Mouse (Mus musculus): ENCODE measurements around the gene Dcbld1. TPM values are rescaled to one million over a fixed set of nuclear protein-coding genes. Genes with fewer than 3 reads are reported as not detected.
A peak's percentile ranks its signal among the peaks of the same experiment; 100 is the strongest.

Gene Dcbld1
- polyA plus RNA-seq, 1 experiment from 2014 or later: 5.1 TPM

DNA sequence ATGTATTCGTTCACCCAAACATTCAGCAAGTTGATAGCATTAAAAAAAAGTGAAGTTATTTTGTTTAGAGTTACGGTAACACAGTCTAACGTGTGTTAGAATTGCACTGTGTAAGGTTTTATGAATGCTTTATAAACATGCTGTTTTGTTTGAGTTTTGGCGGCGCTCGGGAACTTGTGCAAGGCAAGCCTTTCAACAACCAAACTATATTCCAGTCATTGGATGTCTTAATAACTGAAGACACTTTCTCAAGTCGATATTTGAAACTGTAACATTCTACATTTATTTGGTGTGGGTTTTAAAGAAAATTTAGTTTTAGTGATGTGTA is 1.2 kb downstream of the Dcbld1 start:
- ATAC-seq (no peak), DNase-seq (no peak)
- no peaks in the 10 kb centered on the region for H3K27me3 ChIP-seq (ENCODE audit: insufficient read depth, low read length)
- H3K4me1 ChIP-seq (ENCODE audit: insufficient read depth): peaks cover 12% of the 10 kb centered on the region
- peak overlapping the region; percentile 35; the same call in 1 of the 2 replicates for H3K27ac ChIP-seq (ENCODE audit: low read depth)
- peak overlapping the region; percentile 85; the same call in 1 of the 2 replicates for H3K9ac ChIP-seq (replicated peaks)
- no peaks in the 10 kb centered on the region for H3K9me3 ChIP-seq (ENCODE audit: low read length)
- no peaks in the 10 kb centered on the region for H3K36me3 ChIP-seq (replicated peaks; ENCODE audit: insufficient read depth, low read length)
- peak overlapping the region; percentile 75 for H3K4me3 ChIP-seq (ENCODE audit: low read depth, low read length)
- H3K4me2 ChIP-seq (ENCODE audit: low read depth, low read length): peak overlapping the region; percentile 91
- TF ChIP-seq CTCF (IDR thresholded peaks at IDR 0.05; ENCODE audit: low read depth) (no peak), EP300 (IDR thresholded peaks at IDR 0.05; ENCODE audit: low read depth) (no peak)
- WGBS (ENCODE audit: insufficient replicate concordance): 6% methylated on average over 7 of the region's 7 CpGs

GRCm38 (mm10) chr10:52235461-52235860 is 2.0 kb downstream of the Dcbld1 start:
- no peak overlapping the region for H3K27ac ChIP-seq (ENCODE audit: low read depth)
- no peak for ATAC-seq
- H3K9ac ChIP-seq (replicated peaks): no peak overlapping the region
- WGBS (ENCODE audit: insufficient replicate concordance): 73% methylated on average over 5 of the region's 5 CpGs
- H3K9me3 ChIP-seq (ENCODE audit: low read length): no peaks in the 10 kb centered on the region
- H3K4me1 ChIP-seq (ENCODE audit: insufficient read depth): peaks cover 12% of the 10 kb centered on the region
- no peak for TF ChIP-seq EP300 (IDR thresholded peaks at IDR 0.05; ENCODE audit: low read depth)
- no peak for TF ChIP-seq CTCF (IDR thresholded peaks at IDR 0.05; ENCODE audit: low read depth)
- H3K27me3 ChIP-seq (ENCODE audit: insufficient read depth, low read length): no peaks in the 10 kb centered on the region
- DNase-seq: no peak
- H3K36me3 ChIP-seq (replicated peaks; ENCODE audit: insufficient read depth, low read length): no peaks in the 10 kb centered on the region
- H3K4me3 ChIP-seq (ENCODE audit: low read depth, low read length): peak overlapping the region; percentile 75; the same call in 1 of the 2 replicates
- peak overlapping the region; percentile 91; the same call in 1 of the 2 replicates for H3K4me2 ChIP-seq (ENCODE audit: low read depth, low read length)

- DNase-seq (no peak), ATAC-seq (no peak)
- H3K27ac ChIP-seq (ENCODE audit: low read depth): no peak overlapping the region
- no peaks in the 10 kb centered on the region for H3K9me3 ChIP-seq (ENCODE audit: low read length)
- TF ChIP-seq CTCF (IDR thresholded peaks at IDR 0.05; ENCODE audit: low read depth): no peak
- H3K4me3 ChIP-seq (ENCODE audit: low read depth, low read length): no peak overlapping the region
- H3K36me3 ChIP-seq (replicated peaks; ENCODE audit: insufficient read depth, low read length): no peaks in the 10 kb centered on the region
- no peak overlapping the region for H3K9ac ChIP-seq (replicated peaks)
- WGBS (ENCODE audit: insufficient replicate concordance): 64% methylated on average over 5 of the region's 5 CpGs
- H3K4me1 ChIP-seq (ENCODE audit: insufficient read depth): peaks cover 2% of the 10 kb centered on the region; the same call in 1 of the 2 replicates
- no peaks in the 10 kb centered on the region for H3K27me3 ChIP-seq (ENCODE audit: insufficient read depth, low read length)
- H3K4me2 ChIP-seq (ENCODE audit: low read depth, low read length): no peak overlapping the region
Measured at GRCm38 (mm10) chr10:52242015-52242414, 8.6 kb downstream of the Dcbld1 start.

GRCm38 (mm10) chr10:52242680-52243323 is 9.4 kb downstream of the Dcbld1 start:
- H3K9ac ChIP-seq (replicated peaks): no peak overlapping the region
- peaks cover 2% of the 10 kb centered on the region; the same call in 1 of the 2 replicates for H3K4me1 ChIP-seq (ENCODE audit: insufficient read depth)
- 56% methylated on average over 7 of the region's 7 CpGs for WGBS (ENCODE audit: insufficient replicate concordance)
- ATAC-seq: no peak
- H3K4me3 ChIP-seq (ENCODE audit: low read depth, low read length): no peak overlapping the region
- H3K27me3 ChIP-seq (ENCODE audit: insufficient read depth, low read length): no peaks in the 10 kb centered on the region
- no peaks in the 10 kb centered on the region for H3K36me3 ChIP-seq (replicated peaks; ENCODE audit: insufficient read depth, low read length)
- H3K9me3 ChIP-seq (ENCODE audit: low read length): no peaks in the 10 kb centered on the region
- H3K27ac ChIP-seq (ENCODE audit: low read depth): no peak overlapping the region
- TF ChIP-seq EP300 (IDR thresholded peaks at IDR 0.05; ENCODE audit: low read depth) (no peak), CTCF (IDR thresholded peaks at IDR 0.05; ENCODE audit: low read depth) (no peak)
- no peak overlapping the region for H3K4me2 ChIP-seq (ENCODE audit: low read depth, low read length)
- DNase-seq: no peak

DNA sequence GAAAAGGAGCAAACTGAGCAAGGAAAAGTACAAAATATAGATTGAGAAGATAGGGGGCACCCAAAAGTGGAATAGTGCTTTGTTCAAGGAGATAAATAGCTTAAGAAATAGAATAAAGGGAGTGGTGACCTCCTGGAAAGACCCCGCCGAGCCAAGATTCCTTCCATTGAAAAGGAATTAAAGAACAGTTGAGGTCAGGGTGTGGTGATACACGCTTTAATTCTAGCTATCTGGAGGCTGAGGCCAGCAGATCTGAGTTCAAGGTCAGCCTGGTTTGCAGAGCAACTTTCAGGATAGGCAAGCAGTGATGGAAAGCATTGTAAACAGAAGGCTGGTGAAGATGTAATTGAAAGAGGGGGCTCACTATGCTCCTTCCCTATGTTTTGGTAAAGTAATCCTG is 12.8 kb downstream of the Dcbld1 start:
- H3K27me3 ChIP-seq (ENCODE audit: insufficient read depth, low read length): no peaks in the 10 kb centered on the region
- no peak overlapping the region for H3K9ac ChIP-seq (replicated peaks)
- TF ChIP-seq EP300 (IDR thresholded peaks at IDR 0.05; ENCODE audit: low read depth): no peak
- TF ChIP-seq CTCF (IDR thresholded peaks at IDR 0.05; ENCODE audit: low read depth): no peak
- H3K27ac ChIP-seq (ENCODE audit: low read depth): no peak overlapping the region
- H3K4me1 ChIP-seq (ENCODE audit: insufficient read depth): peaks cover 2% of the 10 kb centered on the region; the same call in 1 of the 2 replicates
- no peak overlapping the region for H3K4me3 ChIP-seq (ENCODE audit: low read depth, low read length)
- H3K9me3 ChIP-seq (ENCODE audit: low read length): no peaks in the 10 kb centered on the region
- no peak overlapping the region for H3K4me2 ChIP-seq (ENCODE audit: low read depth, low read length)
- 84% methylated on average over 3 of the region's 3 CpGs for WGBS (ENCODE audit: insufficient replicate concordance)
- no peak for DNase-seq
- no peak for ATAC-seq
- no peaks in the 10 kb centered on the region for H3K36me3 ChIP-seq (replicated peaks; ENCODE audit: insufficient read depth, low read length)

- Histone ChIP-seq H3K4me1 (ENCODE audit: insufficient read depth) (no peaks in the 10 kb centered on the region), H3K9me3 (ENCODE audit: low read length) (no peaks in the 10 kb centered on the region), H3K27me3 (ENCODE audit: insufficient read depth, low read length) (no peaks in the 10 kb centered on the region), H3K36me3 (replicated peaks; ENCODE audit: insufficient read depth, low read length) (no peaks in the 10 kb centered on the region), H3K4me2 (ENCODE audit: low read depth, low read length) (no peak overlapping the region), H3K4me3 (ENCODE audit: low read depth, low read length) (no peak overlapping the region), H3K27ac (ENCODE audit: low read depth) (no peak overlapping the region), H3K9ac (replicated peaks) (no peak overlapping the region)
- DNase-seq (no peak), ATAC-seq (no peak)
- WGBS (ENCODE audit: insufficient replicate concordance): 79% methylated on average over 1 of the region's 1 CpGs
- TF ChIP-seq CTCF (IDR thresholded peaks at IDR 0.05; ENCODE audit: low read depth) (no peak), EP300 (IDR thresholded peaks at IDR 0.05; ENCODE audit: low read depth) (no peak)
Measured at GRCm38 (mm10) chr10:52252240-52252639, 18.8 kb downstream of the Dcbld1 start.
